Mouse (Mus musculus): ENCODE data around the gene Cdc42ep3.

The Cdc42ep3 gene

GRCm38 (mm10) chr17:79343334-79343946 lies 11.5 kb downstream of the Cdc42ep3 start:
- no peak for DNase-seq

DNA sequence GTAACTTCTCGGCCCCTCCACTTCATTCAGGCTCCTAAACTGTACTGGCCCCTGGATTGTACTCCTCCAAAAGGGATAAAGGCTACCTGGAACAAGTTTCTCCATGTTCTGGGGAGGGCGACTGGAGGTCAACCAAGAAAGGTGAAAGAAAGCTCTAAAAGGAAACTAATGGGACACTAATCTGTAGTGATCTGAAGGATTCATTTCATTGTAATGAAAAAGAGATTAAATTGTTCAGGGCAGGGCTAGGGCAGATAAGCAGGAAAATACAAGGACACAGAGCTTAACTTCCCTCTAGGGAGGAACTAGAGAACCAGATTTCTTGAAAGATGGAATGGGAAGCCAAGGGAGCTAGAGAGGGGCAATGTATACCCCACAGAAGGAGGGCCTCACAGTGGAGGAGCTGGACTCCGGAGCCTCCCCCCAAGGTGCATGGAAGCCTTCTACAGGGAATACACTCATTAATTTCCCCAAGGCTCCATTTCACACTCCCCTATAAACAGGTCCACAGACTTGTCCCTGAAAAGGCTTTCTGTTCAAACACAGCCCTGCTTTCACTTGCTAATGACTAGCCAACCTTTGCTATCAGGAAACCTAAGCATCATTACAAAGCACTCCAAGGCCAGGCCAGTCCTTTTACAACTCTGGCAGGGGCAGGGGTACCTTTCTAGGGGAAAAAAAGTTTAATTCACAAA lies 12.1 kb downstream of the Cdc42ep3 start:
- DNase-seq, result no peak

DNA sequence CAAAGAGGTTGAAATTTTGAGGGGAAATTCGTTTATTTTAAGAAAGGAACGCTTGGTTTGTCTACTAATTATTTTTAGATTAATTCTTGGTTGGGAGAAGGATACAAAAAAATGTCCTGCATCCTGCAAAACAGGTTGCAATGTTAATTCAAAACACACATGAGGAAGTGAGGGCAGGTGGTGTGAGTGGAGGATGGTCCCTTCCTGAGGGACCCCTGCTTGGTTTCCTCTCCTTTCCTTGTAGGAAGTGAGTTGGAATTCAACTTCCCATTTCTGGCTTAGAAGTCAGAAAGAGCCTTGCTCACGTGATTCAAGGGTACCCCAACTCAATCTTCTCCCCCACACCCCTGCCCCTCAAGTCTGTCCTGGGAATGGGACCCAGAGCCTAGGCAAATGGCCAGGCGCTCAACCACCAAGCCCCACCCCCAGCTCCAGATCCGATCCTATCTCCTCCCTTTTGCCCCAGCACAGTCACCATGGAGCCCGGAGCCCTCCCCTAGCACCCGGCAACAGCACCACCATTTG lies 12.9 kb downstream of the Cdc42ep3 start:
- DNase-seq, result no peak

DNA sequence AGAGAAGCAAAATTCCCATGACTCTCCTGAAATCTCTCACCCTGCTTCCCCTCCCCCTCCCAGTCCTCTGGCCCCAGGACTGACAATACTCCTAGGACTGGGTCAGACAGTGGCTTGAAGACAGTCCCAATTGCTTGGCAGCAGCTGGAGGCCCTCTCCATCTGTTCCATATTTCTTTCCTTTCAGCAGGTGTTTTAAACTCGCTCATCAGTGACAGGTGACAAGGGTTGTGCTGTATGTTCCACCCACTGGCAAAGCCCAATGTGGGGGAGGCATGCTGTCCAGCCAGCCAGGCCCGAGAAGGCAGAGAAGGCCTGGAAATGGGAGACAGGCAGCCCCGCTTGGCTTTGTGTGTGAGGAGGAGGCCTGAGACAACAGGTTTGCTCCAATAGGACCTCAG lies 17.4 kb downstream of the Cdc42ep3 start:
- no peak for DNase-seq

DNA sequence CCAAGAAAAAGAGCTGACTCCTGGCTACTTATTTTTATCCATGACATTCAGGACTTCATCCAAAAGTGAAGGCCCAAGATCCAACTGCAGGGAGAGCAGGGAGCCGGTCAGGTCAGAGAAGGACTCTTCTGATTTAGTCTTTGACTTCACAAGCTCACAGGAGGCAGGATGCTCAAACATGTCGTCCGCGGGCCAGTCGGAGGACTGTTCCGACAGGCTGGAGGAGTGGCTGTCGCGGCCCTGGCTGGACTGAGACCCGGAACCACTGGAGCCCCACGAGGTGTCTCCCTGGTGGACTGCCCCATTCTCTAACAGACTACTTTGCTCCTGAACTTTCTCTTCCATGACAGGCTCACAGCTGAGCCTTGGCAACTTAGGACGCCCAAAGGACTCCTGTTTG lies 20.2 kb downstream of the Cdc42ep3 start:
- no peak for DNase-seq

- no peak for DNase-seq
These were observed 21.2 kb downstream of the Cdc42ep3 start for GRCm38 (mm10) chr17:79333650-79334049.

DNA sequence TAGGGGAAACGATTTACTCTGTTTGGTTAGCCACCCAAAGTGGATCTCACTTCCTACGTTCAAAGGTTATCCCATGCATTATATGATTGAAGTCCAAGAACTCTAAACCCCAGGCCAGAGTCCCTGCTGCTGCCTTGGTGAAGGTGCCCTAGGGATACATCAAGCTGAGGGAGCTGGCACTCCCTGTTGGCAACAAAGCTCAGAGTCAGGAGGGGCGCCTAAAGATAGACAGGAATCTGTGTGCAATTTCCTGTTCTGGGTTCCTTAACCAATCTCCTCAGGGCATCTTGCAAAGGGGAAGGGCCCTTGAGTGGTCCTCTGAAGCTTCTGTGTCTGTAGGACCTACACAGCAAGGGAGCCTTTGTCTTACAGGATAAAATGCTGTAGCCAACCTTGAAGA lies 22.0 kb downstream of the Cdc42ep3 start:
- DNase-seq, result no peak

DNA sequence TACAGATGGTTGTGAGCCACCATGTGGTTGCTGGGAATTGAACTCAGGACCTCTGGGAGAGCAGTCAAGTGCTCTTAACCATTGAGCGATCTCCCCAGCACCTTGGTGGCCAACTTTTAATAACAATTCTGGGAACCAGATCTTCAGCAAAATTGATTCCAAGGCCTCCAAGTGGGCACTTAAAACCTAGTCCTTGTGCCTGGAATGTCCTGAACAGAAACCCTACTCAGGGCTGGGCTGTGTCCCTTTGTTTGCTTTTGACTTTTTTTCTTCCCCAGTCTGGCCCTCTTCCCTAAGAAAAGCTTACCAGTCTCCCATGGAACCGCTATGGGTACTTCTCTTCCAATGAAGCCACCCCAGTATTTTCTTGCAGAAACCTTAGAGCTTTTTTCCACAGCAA lies 24.5 kb downstream of the Cdc42ep3 start:
- DNase-seq, result no peak

- DNase-seq, result no peak
These were observed 28.0 kb downstream of the Cdc42ep3 start for GRCm38 (mm10) chr17:79326868-79327376.

- no peak for DNase-seq
These were observed 37.7 kb downstream of the Cdc42ep3 start for GRCm38 (mm10) chr17:79317085-79317751.

DNA sequence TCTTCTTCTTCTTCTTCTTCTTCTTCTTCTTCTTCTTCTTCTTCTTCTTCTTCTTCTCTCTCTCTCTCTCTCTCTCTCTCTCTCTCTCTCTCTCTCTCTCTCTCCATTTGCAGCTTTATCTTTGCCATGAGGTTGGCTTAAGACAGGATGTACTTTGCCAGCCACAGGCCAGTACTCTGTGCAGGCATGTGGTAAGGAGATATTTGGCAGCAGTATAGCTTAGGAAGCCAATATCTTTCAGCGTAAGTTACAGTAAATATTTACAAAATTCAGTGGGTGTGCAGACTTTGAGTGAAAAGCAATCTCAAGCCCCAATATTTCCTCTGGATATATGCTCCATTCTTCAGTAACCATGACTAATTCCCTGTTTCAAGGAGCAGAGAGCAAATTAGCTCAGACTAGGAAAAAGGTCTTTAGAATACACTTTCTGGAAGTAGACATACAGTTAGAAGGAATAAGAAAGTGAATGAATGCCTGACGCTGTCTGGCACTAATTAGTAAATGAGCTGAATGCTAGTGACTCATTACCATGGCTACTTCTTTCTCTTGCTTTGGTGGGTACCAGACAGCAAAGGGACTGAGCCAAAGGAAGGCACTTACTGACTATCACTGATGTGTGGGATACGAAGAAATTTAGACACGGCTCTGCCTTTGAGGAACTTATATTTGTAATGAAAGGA lies 39.3 kb downstream of the Cdc42ep3 start:
- no peak for DNase-seq

- no peak for DNase-seq
These were observed 44.4 kb downstream of the Cdc42ep3 start for GRCm38 (mm10) chr17:79310465-79310864.

DNA sequence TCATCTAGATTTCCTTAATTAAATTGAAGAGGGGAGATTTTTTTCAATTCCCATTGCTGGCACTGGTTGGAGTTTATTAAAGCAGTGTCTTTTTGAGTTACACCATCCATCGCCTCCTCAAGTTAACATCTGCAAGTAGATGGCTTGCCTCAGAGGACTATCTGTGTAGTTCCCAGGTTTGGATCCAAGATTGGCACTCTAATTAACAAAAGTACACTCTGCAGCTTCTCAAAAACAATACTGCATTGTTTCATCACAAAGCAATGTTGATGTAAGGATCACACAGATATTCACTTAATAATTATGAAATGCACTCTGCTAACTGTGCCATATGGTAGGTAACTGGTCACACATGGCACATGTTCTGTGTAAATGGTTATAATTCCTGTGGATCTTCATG lies 45.4 kb downstream of the Cdc42ep3 start:
- DNase-seq, result no peak

- no peak for DNase-seq
These were observed 49.2 kb downstream of the Cdc42ep3 start for GRCm38 (mm10) chr17:79305644-79306043.

DNA sequence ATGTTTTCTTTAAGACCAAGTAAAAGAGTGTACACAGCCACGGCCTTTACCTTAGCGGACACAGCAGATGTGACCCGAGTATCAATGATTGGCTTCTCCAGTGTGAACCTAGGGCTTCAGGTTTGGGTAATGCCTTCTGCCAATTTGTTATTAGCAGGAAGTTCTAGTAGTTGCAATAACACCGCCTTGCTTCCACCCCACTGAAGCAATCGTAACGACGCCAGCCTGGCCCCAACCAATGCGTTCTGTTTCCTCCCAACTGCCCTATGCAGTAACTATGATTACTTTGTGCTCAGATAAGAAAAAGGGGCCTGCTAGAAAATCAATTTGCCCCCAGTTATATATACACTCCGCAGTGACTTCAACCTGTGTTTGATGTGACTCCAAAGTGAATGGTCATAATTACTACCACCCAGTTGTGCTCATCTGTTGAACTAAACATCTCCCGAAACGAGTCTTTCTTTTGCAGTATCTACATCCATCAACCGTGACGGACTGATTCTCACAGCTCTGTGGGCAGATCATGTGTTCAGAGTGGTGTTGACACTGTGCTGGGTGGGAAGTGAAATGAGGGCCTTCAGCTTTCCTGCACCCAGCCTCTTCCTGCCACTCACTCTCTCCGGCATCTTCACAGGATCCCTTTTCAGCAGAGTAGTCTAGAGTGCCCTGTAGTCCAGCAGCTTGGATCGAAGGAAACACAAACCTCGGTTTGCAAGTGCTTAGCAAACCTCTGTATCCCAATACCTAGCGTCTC lies 51.0 kb downstream of the Cdc42ep3 start:
- no peak for DNase-seq

DNA sequence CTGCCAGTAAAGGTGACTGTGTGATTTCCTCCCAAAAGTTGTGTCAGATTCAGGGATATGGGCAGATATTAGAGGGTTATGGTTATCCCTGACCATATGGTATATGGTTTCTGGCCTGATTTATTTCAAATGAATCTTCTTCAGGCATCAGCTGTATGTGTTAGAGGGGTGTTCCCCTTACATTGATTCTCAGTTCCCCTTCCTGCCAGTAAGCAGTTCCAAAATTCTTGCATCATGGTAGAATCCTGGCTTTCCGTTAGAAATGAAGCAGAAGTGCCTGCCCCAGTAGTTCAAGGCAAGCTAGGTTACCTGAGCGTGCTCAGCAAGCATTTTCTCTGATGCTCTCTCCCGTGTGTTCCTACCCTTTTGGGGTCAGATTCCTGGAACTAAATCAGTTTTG lies 51.7 kb downstream of the Cdc42ep3 start:
- DNase-seq, result no peak

- no peak for DNase-seq
These were observed 55.0 kb downstream of the Cdc42ep3 start for GRCm38 (mm10) chr17:79299925-79300324.

GRCm38 (mm10) chr17:79298968-79299367 lies 55.9 kb downstream of the Cdc42ep3 start:
- no peak for DNase-seq

- no peak for DNase-seq
These were observed 59.0 kb downstream of the Cdc42ep3 start for GRCm38 (mm10) chr17:79295926-79296325.

DNA sequence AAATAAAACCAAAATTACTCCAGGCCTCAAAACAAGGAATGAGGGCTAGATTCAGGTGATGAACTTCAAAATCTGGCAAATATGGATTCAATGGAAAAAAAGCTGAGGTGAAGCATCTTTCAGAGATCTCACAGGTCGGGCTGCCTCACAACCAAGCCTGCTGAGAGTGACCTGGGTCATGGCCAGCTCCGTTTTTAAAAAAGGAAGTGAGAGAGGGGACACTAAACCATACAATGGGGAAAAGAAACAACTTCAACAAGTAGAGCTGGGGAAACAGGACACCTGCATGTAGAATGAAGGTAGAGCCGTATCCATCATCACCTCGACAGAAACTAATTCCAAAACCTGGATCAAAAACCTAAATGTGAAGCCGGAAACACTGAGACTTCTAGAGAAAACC lies 63.2 kb downstream of the Cdc42ep3 start:
- no peak for DNase-seq

- DNase-seq, result no peak
These were observed 64.2 kb downstream of the Cdc42ep3 start for GRCm38 (mm10) chr17:79290697-79291096.

DNA sequence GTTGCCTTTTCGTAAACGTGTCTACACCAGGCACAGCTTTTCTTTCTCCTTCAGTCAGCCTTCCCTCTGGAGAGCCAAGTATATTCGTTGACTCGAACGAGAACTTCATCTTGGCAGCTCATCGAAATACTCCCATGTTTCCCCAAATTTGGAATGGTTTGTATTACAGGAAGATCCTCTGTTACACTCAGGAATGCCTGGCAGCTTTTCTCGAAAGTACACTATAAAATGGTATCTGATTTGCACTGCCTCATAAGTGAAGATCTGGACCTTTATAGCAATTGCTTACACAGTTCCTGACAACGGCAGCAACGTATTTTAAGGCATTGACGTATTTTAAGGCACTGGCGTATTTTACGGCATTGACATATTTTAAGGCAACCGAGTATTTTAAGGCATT lies 67.6 kb downstream of the Cdc42ep3 start:
- no peak for DNase-seq

Data from cerebellum, adult 9-11 months (tissue).